Mouse (Mus musculus) G1E (cell line): ENCODE results near the gene Hoxb9. TPM values are rescaled to one million over a fixed set of nuclear protein-coding genes. Genes with fewer than 3 reads are reported as not detected.

ENCODE experiments used
- ATAC-seq: 2 replicates; pipeline ENCODE4 v1.8.0; 2016; ENCODE audit warnings: mild to moderate bottlenecking; ENCODE audit not compliant: insufficient number of reproducible peaks, poor library complexity, low FRiP score, severe bottlenecking; ENCODE audit errors: extremely low read depth
- DNase-seq: peaks from one replicate; pipeline ENCODE4 v3.0.0; 2012; ENCODE audit warnings: low spot score
- H3K27me3 ChIP-seq: 2 replicates; pipeline ENCODE4 v1.6.1; 2012; ENCODE audit warnings: mild to moderate bottlenecking, low read length, inconsistent platforms; ENCODE audit not compliant: insufficient read depth
- H3K36me3 ChIP-seq: replicated peaks from 2 replicates; pipeline ENCODE3; 2012; ENCODE audit warnings: mild to moderate bottlenecking, inconsistent platforms
- H3K4me1 ChIP-seq: 2 replicates; pipeline ENCODE4 v1.6.1; 2012; ENCODE audit warnings: low read depth, low read length, inconsistent platforms, mixed read lengths; ENCODE audit not compliant: insufficient read depth
- H3K4me3 ChIP-seq: 2 replicates; pipeline ENCODE4 v1.5.1; 2012; ENCODE audit warnings: low read depth, mild to moderate bottlenecking, inconsistent platforms, low read length, moderate library complexity, mixed read lengths
- H3K9me3 ChIP-seq: replicated peaks from 2 replicates; pipeline ENCODE4 v1.6.1; 2012; ENCODE audit warnings: inconsistent platforms
- CTCF ChIP-seq: IDR thresholded peaks from 2 replicates; pipeline ENCODE4 v1.5.1; 2012; ENCODE audit warnings: low read depth, low read length, inconsistent platforms, mixed read lengths
- GATA1 ChIP-seq: IDR thresholded peaks from 2 replicates; pipeline ENCODE4 v1.6.1; 2012; ENCODE audit warnings: borderline replicate concordance, low read length, inconsistent platforms, mixed read lengths
- GATA2 ChIP-seq: IDR thresholded peaks from 2 replicates; pipeline ENCODE4 v1.6.1; 2012; ENCODE audit warnings: low read depth, low read length, inconsistent platforms, borderline replicate concordance
- POLR2AphosphoS5 ChIP-seq: IDR thresholded peaks from 2 replicates; pipeline ENCODE4 v1.6.1; 2012; ENCODE audit warnings: low read depth, low read length, inconsistent platforms; ENCODE audit not compliant: insufficient replicate concordance
- TAL1 ChIP-seq: conservative IDR thresholded peaks from 2 replicates; pipeline ENCODE4 v1.6.1; 2012; ENCODE audit warnings: low read depth, low read length, inconsistent platforms, mixed read lengths
- polyA plus RNA-seq: library from polyadenylated mRNA; stranded (reverse); fragments of >175 nt; gene quantifications from 2 replicates; pipeline ENCODE4 v1.2.3, GENCODE M21; 2012
- total RNA-seq, 2 experiments: library from RNA; stranded (forward) in 1 of 2; stranded (reverse) in 1 of 2; fragments of 200-1000 nt in 1 of 2; fragments of >200 nt in 1 of 2; fragmentation: Nextera tagmentation in 1 of 2; gene quantifications; 2 replicates each; pipeline ENCODE4 v1.2.3; 2014 to 2017

Hoxb9 gene
- total and polyA plus RNA-seq, 3 experiments = not detected

GRCm38 (mm10) chr11:96298895-96299667 is 27.8 kb downstream of the Hoxb9 start:
- Histone ChIP-seq H3K9me3 (peaks cover 5% of the 10 kb centered on the region; the same call in 1 of the 2 replicates), H3K27me3 (peaks cover 79% of the 10 kb centered on the region), H3K4me3 (no peak overlapping the region), H3K4me1 (peaks cover 7% of the 10 kb centered on the region; the same call in 1 of the 2 replicates), H3K36me3 (no peaks in the 10 kb centered on the region)
- TF ChIP-seq GATA1 (no peak), CTCF (no peak), POLR2AphosphoS5 (no peak), GATA2 (no peak), TAL1 (no peak)
- no peak for ATAC-seq
- no peak for DNase-seq

GRCm38 (mm10) chr11:96299781-96300180 is 28.5 kb downstream of the Hoxb9 start:
- Histone ChIP-seq H3K27me3 (peaks cover 78% of the 10 kb centered on the region), H3K9me3 (peaks cover 5% of the 10 kb centered on the region; the same call in 1 of the 2 replicates), H3K4me1 (peaks cover 3% of the 10 kb centered on the region; the same call in 1 of the 2 replicates), H3K4me3 (no peak overlapping the region), H3K36me3 (no peaks in the 10 kb centered on the region)
- ATAC-seq = no peak
- TF ChIP-seq CTCF (no peak), GATA1 (no peak), POLR2AphosphoS5 (no peak), GATA2 (no peak), TAL1 (no peak)
- DNase-seq = no peak

- Histone ChIP-seq H3K27me3 (peaks cover 76% of the 10 kb centered on the region), H3K9me3 (peaks cover 5% of the 10 kb centered on the region; the same call in 1 of the 2 replicates), H3K4me1 (no peaks in the 10 kb centered on the region), H3K4me3 (no peak overlapping the region), H3K36me3 (no peaks in the 10 kb centered on the region)
- no peak for DNase-seq
- no peak for ATAC-seq
- TF ChIP-seq GATA1 (no peak), GATA2 (no peak), POLR2AphosphoS5 (no peak)
Measured at GRCm38 (mm10) chr11:96300354-96301063, 29.3 kb downstream of the Hoxb9 start.

GRCm38 (mm10) chr11:96301064-96301431 is 29.8 kb downstream of the Hoxb9 start:
- no peak for ATAC-seq
- no peak for DNase-seq
- TF ChIP-seq GATA1 = no peak
- TF ChIP-seq POLR2AphosphoS5 = no peak
- no peak for TF ChIP-seq CTCF
- no peak for TF ChIP-seq GATA2
- no peak for TF ChIP-seq TAL1
- H3K9me3 ChIP-seq = peaks cover 5% of the 10 kb centered on the region; the same call in 1 of the 2 replicates
- H3K27me3 ChIP-seq = peaks cover 76% of the 10 kb centered on the region
- no peak overlapping the region for H3K4me3 ChIP-seq
- H3K36me3 ChIP-seq = no peaks in the 10 kb centered on the region
- H3K4me1 ChIP-seq = no peaks in the 10 kb centered on the region

- no peak for ATAC-seq
- no peak for TF ChIP-seq CTCF
- peaks cover 5% of the 10 kb centered on the region; the same call in 1 of the 2 replicates for H3K9me3 ChIP-seq
- no peaks in the 10 kb centered on the region for H3K4me1 ChIP-seq
- H3K27me3 ChIP-seq = peaks cover 72% of the 10 kb centered on the region
- H3K36me3 ChIP-seq = no peaks in the 10 kb centered on the region
- no peak for DNase-seq
- H3K4me3 ChIP-seq = no peak overlapping the region
Measured at GRCm38 (mm10) chr11:96301837-96302236, 30.6 kb downstream of the Hoxb9 start.

GRCm38 (mm10) chr11:96302381-96303150 is 31.3 kb downstream of the Hoxb9 start:
- H3K4me1 ChIP-seq = no peaks in the 10 kb centered on the region

More at GRCm38 (mm10) chr11:96302381-96303150, 31.3 kb downstream of the Hoxb9 start:
- H3K36me3 ChIP-seq = no peaks in the 10 kb centered on the region
- peaks cover 72% of the 10 kb centered on the region for H3K27me3 ChIP-seq
- DNase-seq (no peak), ATAC-seq (no peak)
- no peak overlapping the region for H3K4me3 ChIP-seq
- no peak for TF ChIP-seq GATA1
- TF ChIP-seq POLR2AphosphoS5 = no peak
- TF ChIP-seq TAL1 = no peak
- no peak for TF ChIP-seq CTCF
- TF ChIP-seq GATA2 = no peak
- H3K9me3 ChIP-seq = peaks cover 5% of the 10 kb centered on the region; the same call in 1 of the 2 replicates
